Comparison of ENCODE assay signal across 8 mouse cellular contexts in genomic region chr9:61046517-61046916, GRCm38 (mm10).
DNase-seq lines count a peak whose midpoint lies in the region; ATAC-seq lines count a peak whose summit lies in the region.

No protein-coding gene starts in this region.

- ATAC-seq in CD4-positive, CD25-positive, alpha-beta regulatory T cell, adult 4 months, result peak; percentile 49

- peak; percentile 58 for DNase-seq in gastrocnemius, adult 18-20 months (ENCODE audit: low spot score)
- no peak for DNase-seq in gastrocnemius, adult 8-10 months (ENCODE audit: low spot score in 2 of 2)
- DNase-seq in brain, adult 2 months (ENCODE audit: low read depth, low spot score), result peak; percentile 83
- DNase-seq in forelimb bud, embryonic 11.5 days (ENCODE audit: low read depth, low spot score), result peak; percentile 73
- peak; percentile 56 to 60 for DNase-seq in layer of hippocampus, postnatal 36 days
- DNase-seq in natural killer cell, adult 2 months (ENCODE audit: low spot score in 2 of 2), result peak; percentile 43 to 78
- DNase-seq in testis, postnatal 10 days (ENCODE audit: low spot score), result peak; percentile 87

Comparison
In these comparisons a context has a peak if more than half of its experiments do, and no peak if none do; other contexts are left out.
1. DNase-seq: peak in gastrocnemius, adult 18-20 months (single experiment), brain, adult 2 months (single experiment), forelimb bud, embryonic 11.5 days (single experiment), layer of hippocampus, postnatal 36 days (2 of 2), natural killer cell, adult 2 months (2 of 2) and testis, postnatal 10 days (single experiment); none in gastrocnemius, adult 8-10 months (0 of 2).